Mouse (Mus musculus): Measurements from ENCODE around the gene Edn1. TPM values are rescaled to one million over a fixed set of nuclear protein-coding genes. Genes with fewer than 3 reads are reported as not detected.

Edn1 gene
- polyA plus RNA-seq, 1 experiment: 1.9 TPM

DNA sequence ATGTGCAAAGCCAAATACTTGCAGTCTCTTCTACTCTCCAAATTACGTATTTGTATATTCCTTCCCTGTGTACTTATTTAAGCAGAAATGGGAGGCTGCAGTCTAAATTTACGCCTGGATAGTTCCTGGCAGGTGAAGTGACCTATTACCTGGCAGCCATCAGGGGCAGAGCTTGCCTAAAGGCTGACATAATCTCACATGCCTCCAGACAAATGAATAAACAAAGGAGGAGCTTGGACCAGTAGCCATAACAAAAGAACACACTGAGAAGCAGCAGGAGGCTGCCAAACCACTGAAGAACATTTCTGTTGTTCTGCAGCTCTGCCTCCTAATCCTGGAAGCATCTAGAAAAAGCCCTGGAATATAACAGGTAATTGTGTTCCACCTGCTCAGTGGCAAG lies 38.2 kb downstream of the Edn1 start:
- peak; percentile 74 for DNase-seq
- H3K27me3 ChIP-seq (replicated peaks; ENCODE audit: control insufficient read depth, insufficient read depth, low read length): no peaks in the 10 kb centered on the region
- H3K4me3 ChIP-seq (ENCODE audit: insufficient read depth, low read depth, low read length): no peak overlapping the region
- no peaks in the 10 kb centered on the region for H3K36me3 ChIP-seq (ENCODE audit: control insufficient read depth, insufficient read depth, low read length)
- WGBS: 37% methylated on average over 2 of the region's 2 CpGs
- TF ChIP-seq CTCF (conservative IDR thresholded peaks at IDR 0.05; ENCODE audit: insufficient read depth, insufficient read length, low read depth, low read length): no peak
- no peak for TF ChIP-seq POLR2A (IDR thresholded peaks at IDR 0.05; ENCODE audit: low read depth, low read length)
- H3K4me1 ChIP-seq (ENCODE audit: control insufficient read depth, insufficient read depth, low read length): peaks cover 3% of the 10 kb centered on the region; the same call in 1 of the 2 replicates
- no peak overlapping the region for H3K27ac ChIP-seq (ENCODE audit: insufficient read depth, low read depth, low read length)

DNA sequence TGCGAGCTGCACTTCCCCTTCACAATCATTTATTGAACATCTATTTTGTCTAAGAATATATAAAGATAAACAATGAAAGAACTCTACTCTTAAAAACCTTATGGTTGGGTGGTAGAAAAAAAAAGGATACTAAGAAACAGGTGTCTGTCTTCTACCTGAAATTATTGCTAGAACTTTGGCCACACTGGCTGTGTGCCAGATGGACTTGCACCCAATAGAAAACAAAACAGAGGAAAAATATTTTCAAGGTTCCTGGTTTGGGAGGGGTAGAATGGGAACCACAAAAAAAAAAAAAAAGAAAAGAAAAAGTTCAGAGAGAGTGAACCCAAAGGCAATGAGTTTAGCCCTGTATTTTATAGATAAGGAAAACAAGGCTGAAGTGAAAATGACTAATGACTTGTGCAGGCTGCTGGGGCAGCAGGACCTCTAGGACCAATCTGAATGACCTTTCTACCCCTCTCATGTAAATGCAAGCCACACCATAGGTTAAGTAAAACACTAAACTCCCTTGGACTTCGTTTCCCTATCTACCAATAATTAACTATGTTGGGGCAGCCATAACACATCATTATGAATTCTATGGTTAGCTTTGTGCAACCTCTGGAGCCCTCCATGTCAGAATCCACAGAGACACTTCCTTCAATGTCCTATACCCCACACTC lies 40.7 kb downstream of the Edn1 start:
- Histone ChIP-seq H3K4me3 (ENCODE audit: insufficient read depth, low read depth, low read length) (no peak overlapping the region), H3K27me3 (replicated peaks; ENCODE audit: control insufficient read depth, insufficient read depth, low read length) (no peaks in the 10 kb centered on the region), H3K36me3 (ENCODE audit: control insufficient read depth, insufficient read depth, low read length) (no peaks in the 10 kb centered on the region), H3K4me1 (ENCODE audit: control insufficient read depth, insufficient read depth, low read length) (peaks cover 9% of the 10 kb centered on the region; the same call in 1 of the 2 replicates), H3K27ac (ENCODE audit: insufficient read depth, low read depth, low read length) (no peak overlapping the region)
- peak; percentile 80 for DNase-seq
- 36% methylated on average over 2 of the region's 2 CpGs for WGBS
- TF ChIP-seq CTCF (conservative IDR thresholded peaks at IDR 0.05; ENCODE audit: insufficient read depth, insufficient read length, low read depth, low read length): no peak
- no peak for TF ChIP-seq POLR2A (IDR thresholded peaks at IDR 0.05; ENCODE audit: low read depth, low read length)

DNA sequence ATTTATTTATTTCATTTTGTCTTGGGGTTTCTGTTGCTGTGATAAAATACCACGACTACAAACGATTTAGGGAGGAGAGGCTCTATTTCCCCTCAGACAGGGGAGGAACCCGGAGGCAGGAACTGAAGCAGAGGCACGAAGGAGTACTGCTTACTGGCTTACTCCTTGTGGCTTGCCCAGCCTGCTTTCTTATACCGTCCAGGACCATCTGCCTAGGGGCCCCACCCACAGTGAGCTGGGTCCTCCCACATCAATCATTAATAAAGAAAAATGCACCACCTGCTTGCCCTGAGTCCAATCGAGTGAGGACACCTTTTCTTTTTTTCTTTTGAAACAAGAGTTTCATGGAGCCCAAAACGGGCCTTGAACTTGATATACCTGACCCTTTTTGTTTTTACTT lies 44.2 kb downstream of the Edn1 start:
- peak; percentile 48 for DNase-seq
- Histone ChIP-seq H3K36me3 (ENCODE audit: control insufficient read depth, insufficient read depth, low read length) (no peaks in the 10 kb centered on the region), H3K27ac (ENCODE audit: insufficient read depth, low read depth, low read length) (no peak overlapping the region), H3K4me1 (ENCODE audit: control insufficient read depth, insufficient read depth, low read length) (peaks cover 6% of the 10 kb centered on the region; the same call in 1 of the 2 replicates), H3K27me3 (replicated peaks; ENCODE audit: control insufficient read depth, insufficient read depth, low read length) (no peaks in the 10 kb centered on the region), H3K4me3 (ENCODE audit: insufficient read depth, low read depth, low read length) (no peak overlapping the region)
- TF ChIP-seq POLR2A (IDR thresholded peaks at IDR 0.05; ENCODE audit: low read depth, low read length): no peak
- TF ChIP-seq CTCF (conservative IDR thresholded peaks at IDR 0.05; ENCODE audit: insufficient read depth, insufficient read length, low read depth, low read length): no peak
- WGBS: 65% methylated on average over 7 of the region's 7 CpGs

DNA sequence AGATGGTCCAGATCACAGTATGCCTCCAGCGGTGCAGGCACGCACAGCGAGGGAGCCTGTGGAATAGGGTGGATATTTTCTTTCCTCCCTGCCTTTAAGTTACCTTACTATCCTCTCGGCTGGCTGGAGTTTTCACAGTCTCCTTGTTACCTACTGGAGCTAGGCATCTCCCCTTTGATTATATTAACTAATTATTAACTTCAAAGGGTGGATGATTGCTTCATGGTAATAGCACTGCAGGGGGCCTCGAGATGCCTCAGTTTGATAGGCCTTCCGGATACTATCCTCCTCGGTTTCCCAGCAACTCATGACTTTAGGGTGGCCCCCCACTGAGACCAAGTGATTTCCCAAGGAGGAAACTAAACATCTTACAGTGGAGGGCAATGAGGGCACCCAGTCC lies 45.1 kb downstream of the Edn1 start:
- 32% methylated on average over 7 of the region's 7 CpGs for WGBS

DNA sequence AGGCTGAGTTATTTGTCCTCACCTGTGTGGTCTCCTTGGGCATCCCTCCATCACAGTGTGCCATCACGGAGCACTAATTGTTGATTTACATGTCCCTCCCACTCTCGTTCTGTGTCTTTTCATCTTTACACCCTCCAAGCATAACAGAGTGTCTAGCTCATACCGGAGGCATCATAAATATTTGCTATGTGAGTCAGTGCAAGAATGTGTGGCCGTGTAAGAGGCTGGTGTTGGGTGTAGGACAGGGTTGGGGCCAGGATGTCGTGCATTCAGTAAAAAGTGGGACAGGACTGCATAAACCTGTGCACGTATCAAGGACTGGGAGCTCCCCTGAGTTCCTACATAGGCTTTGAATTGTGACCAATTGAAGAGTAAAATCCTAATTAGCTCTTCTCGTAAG lies 50.4 kb downstream of the Edn1 start:
- H3K36me3 ChIP-seq (ENCODE audit: control insufficient read depth, insufficient read depth, low read length): no peaks in the 10 kb centered on the region
- H3K27me3 ChIP-seq (replicated peaks; ENCODE audit: control insufficient read depth, insufficient read depth, low read length): no peaks in the 10 kb centered on the region
- TF ChIP-seq POLR2A (IDR thresholded peaks at IDR 0.05; ENCODE audit: low read depth, low read length): no peak
- no peak for TF ChIP-seq CTCF (conservative IDR thresholded peaks at IDR 0.05; ENCODE audit: insufficient read depth, insufficient read length, low read depth, low read length)
- H3K4me1 ChIP-seq (ENCODE audit: control insufficient read depth, insufficient read depth, low read length): 0 out of 2 replicates have a peak, but pooled peaks cover under 1% of the 10 kb centered on the region
- DNase-seq: no peak
- H3K27ac ChIP-seq (ENCODE audit: insufficient read depth, low read depth, low read length): no peak overlapping the region
- no peak overlapping the region for H3K4me3 ChIP-seq (ENCODE audit: insufficient read depth, low read depth, low read length)
- WGBS: 72% methylated on average over 7 of the region's 7 CpGs

More for the DNA sequence above, 45.1 kb downstream of the Edn1 start:
- TF ChIP-seq CTCF (conservative IDR thresholded peaks at IDR 0.05; ENCODE audit: insufficient read depth, insufficient read length, low read depth, low read length) (no peak), POLR2A (IDR thresholded peaks at IDR 0.05; ENCODE audit: low read depth, low read length) (no peak)
- DNase-seq: peak; percentile 60
- peaks cover 6% of the 10 kb centered on the region; the same call in 1 of the 2 replicates for H3K4me1 ChIP-seq (ENCODE audit: control insufficient read depth, insufficient read depth, low read length)
- H3K36me3 ChIP-seq (ENCODE audit: control insufficient read depth, insufficient read depth, low read length): no peaks in the 10 kb centered on the region
- no peak overlapping the region for H3K4me3 ChIP-seq (ENCODE audit: insufficient read depth, low read depth, low read length)
- H3K27me3 ChIP-seq (replicated peaks; ENCODE audit: control insufficient read depth, insufficient read depth, low read length): no peaks in the 10 kb centered on the region
- H3K27ac ChIP-seq (ENCODE audit: insufficient read depth, low read depth, low read length): no peak overlapping the region; the same call in 1 of the 2 replicates

Other genes starting within 250 kb of the Edn1 start
- gene Hivep1, start 249.5 kb upstream of the Edn1 start, polyA plus RNA-seq (2012; rRNA removed): 15.6 and 17.8 TPM in 2 replicates